Mouse (Mus musculus): ENCODE results near the gene Clns1a. TPM values are rescaled to one million over a fixed set of nuclear protein-coding genes. Genes with fewer than 3 reads are reported as not detected.

The Clns1a gene
- total and polyA plus RNA-seq, 2 experiments from 2014 or later = 90.2 to 157 TPM

DNA sequence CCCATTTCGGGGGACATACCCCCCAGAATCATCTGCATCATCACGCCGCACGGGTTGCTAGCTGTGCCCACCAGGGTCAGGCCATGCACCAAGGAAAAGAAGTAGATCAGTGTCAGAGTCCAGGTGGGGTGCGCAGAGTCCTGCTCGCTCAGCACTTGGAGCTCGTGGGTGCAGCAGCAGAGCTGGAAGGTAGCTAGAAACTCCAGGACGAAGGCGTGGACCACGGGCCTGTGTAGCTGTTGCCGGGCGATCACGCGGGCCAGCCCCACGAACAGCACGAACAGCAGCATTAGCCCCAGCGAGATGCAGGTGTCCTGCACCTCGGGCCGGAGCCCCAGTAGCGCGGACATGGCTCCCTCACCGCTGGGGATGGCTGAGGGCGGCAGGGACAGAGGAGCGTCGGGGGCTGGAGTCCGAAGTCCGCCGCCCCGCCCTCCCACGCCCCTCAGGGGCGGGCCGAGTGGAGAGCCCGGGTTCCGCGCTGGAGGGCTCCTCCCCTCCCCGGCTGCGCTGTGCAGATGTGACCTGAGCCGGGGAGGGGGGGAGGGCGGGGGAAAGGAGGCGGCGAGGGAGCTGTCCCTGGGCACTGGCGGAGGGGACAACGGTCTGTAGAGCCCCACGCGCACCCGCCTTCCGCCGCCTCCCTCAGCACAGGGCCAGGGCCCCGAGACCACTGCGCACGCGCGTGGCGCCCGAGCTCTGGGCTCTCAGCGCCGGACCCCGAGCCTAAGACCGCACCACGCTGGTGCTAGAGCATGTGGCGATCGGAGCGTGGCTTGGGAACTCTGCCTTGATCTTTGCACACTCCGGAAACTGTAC is 41.4 kb downstream of the Clns1a start, which contains the start of gene Aqp11:
Gene Aqp11 (minus strand): TSS at position 652 of the 819 bp plus-strand sequence.
- H3K4me1 ChIP-seq (ENCODE audit: insufficient read depth, low read length) = no peaks in the 10 kb centered on the region
- H3K27me3 ChIP-seq (ENCODE audit: insufficient read depth, low read length) = no peaks in the 10 kb centered on the region
- no peaks in the 10 kb centered on the region for H3K9me3 ChIP-seq (ENCODE audit: low read length)
- no peaks in the 10 kb centered on the region for H3K36me3 ChIP-seq (ENCODE audit: insufficient read depth, low read length)
- H3K4me2 ChIP-seq (ENCODE audit: low read depth, low read length, poor library complexity, severe bottlenecking) = peak within 1 kb of the TSS; percentile 95
- TF ChIP-seq CTCF (IDR thresholded peaks at IDR 0.05) = no peak
- H3K4me3 ChIP-seq (ENCODE audit: low read depth, low read length) = peak within 1 kb of the TSS; percentile 73
- DNase-seq (ENCODE audit: low spot score) (peak; percentile 81), ATAC-seq (ENCODE audit: low FRiP score) (peak; percentile 90)
- WGBS = under 1% methylated on average over 49 of the region's 64 CpGs
- H3K27ac ChIP-seq (ENCODE audit: low read depth, low read length) = no peak within 1 kb of the TSS
- peak within 1 kb of the TSS; percentile 79 for H3K9ac ChIP-seq (replicated peaks; ENCODE audit: low read length, poor library complexity, severe bottlenecking)

DNA sequence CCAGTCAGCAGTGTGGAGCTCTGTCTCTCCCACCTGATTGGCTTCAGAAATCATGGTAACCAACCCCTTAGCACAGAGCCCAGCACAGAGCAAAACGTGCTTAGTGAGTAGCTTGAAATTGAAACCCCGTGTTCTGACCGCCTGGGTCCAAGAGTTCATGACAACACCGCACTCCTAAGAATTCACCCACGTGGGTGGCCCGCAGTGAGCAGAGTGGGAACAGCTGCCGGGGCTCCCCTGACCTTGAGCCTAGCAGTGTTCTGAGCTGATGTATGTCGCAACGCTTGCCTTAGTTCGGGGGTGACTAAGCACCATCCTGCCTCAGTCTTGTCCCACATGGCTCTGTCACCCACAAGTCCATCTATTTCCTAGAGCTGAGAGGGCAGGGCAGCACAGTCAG is 44.5 kb downstream of the Clns1a start:
- no peak for DNase-seq (ENCODE audit: low spot score)
- H3K4me2 ChIP-seq (ENCODE audit: low read depth, low read length, poor library complexity, severe bottlenecking) = no peak overlapping the region
- ATAC-seq (ENCODE audit: low FRiP score) = no peak
- H3K4me3 ChIP-seq (ENCODE audit: low read depth, low read length) = no peak overlapping the region
- no peak for TF ChIP-seq CTCF (IDR thresholded peaks at IDR 0.05)
- H3K27me3 ChIP-seq (ENCODE audit: insufficient read depth, low read length) = no peaks in the 10 kb centered on the region
- H3K27ac ChIP-seq (ENCODE audit: low read depth, low read length) = no peak overlapping the region
- no peak overlapping the region for H3K9ac ChIP-seq (replicated peaks; ENCODE audit: low read length, poor library complexity, severe bottlenecking)
- H3K36me3 ChIP-seq (ENCODE audit: insufficient read depth, low read length) = no peaks in the 10 kb centered on the region
- WGBS = 45% methylated on average over 10 of the region's 10 CpGs
- no peaks in the 10 kb centered on the region for H3K9me3 ChIP-seq (ENCODE audit: low read length)
- H3K4me1 ChIP-seq (ENCODE audit: insufficient read depth, low read length) = no peaks in the 10 kb centered on the region

GRCm38 (mm10) chr7:97741756-97742291 is 45.4 kb downstream of the Clns1a start:
- TF ChIP-seq CTCF (IDR thresholded peaks at IDR 0.05) = no peak
- no peaks in the 10 kb centered on the region for H3K9me3 ChIP-seq (ENCODE audit: low read length)

DNA sequence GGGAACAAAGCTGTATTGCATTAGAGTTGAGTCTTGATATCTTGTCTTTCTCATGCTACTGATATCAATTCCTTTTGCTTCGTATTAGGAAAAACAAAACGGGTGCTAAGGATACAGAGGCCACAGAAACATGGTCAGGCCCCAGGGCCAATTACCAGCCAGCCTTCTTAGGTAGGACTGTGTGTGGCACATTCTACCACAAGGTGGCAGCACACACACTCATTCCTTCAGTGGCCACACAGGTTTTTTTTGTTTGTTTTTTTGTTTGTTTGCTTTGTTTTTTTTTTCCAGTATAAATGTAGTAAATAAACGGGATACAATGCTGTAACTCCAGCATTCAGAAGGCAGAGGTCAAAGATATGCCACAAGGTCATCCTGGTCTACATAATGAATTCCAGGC is 48.9 kb downstream of the Clns1a start:
- Histone ChIP-seq H3K27me3 (ENCODE audit: insufficient read depth, low read length) (no peaks in the 10 kb centered on the region), H3K9me3 (ENCODE audit: low read length) (no peaks in the 10 kb centered on the region), H3K4me3 (ENCODE audit: low read depth, low read length) (no peak overlapping the region), H3K4me1 (ENCODE audit: insufficient read depth, low read length) (no peaks in the 10 kb centered on the region), H3K9ac (replicated peaks; ENCODE audit: low read length, poor library complexity, severe bottlenecking) (no peak overlapping the region), H3K27ac (ENCODE audit: low read depth, low read length) (no peak overlapping the region), H3K36me3 (ENCODE audit: insufficient read depth, low read length) (no peaks in the 10 kb centered on the region), H3K4me2 (ENCODE audit: low read depth, low read length, poor library complexity, severe bottlenecking) (no peak overlapping the region)
- ATAC-seq (ENCODE audit: low FRiP score) (no peak), DNase-seq (ENCODE audit: low spot score) (peak; percentile 85)
- peak; percentile 93 for TF ChIP-seq CTCF (IDR thresholded peaks at IDR 0.05)
- 14% methylated on average over 3 of the region's 3 CpGs for WGBS

More at GRCm38 (mm10) chr7:97741756-97742291, 45.4 kb downstream of the Clns1a start:
- no peak overlapping the region for H3K27ac ChIP-seq (ENCODE audit: low read depth, low read length)
- WGBS = 9% methylated on average over 1 of the region's 1 CpGs
- H3K4me1 ChIP-seq (ENCODE audit: insufficient read depth, low read length) = no peaks in the 10 kb centered on the region
- DNase-seq (ENCODE audit: low spot score) (no peak), ATAC-seq (ENCODE audit: low FRiP score) (no peak)
- no peak overlapping the region for H3K4me2 ChIP-seq (ENCODE audit: low read depth, low read length, poor library complexity, severe bottlenecking)
- no peak overlapping the region for H3K4me3 ChIP-seq (ENCODE audit: low read depth, low read length)
- H3K36me3 ChIP-seq (ENCODE audit: insufficient read depth, low read length) = no peaks in the 10 kb centered on the region
- H3K9ac ChIP-seq (replicated peaks; ENCODE audit: low read length, poor library complexity, severe bottlenecking) = no peak overlapping the region
- no peaks in the 10 kb centered on the region for H3K27me3 ChIP-seq (ENCODE audit: insufficient read depth, low read length)

- no peaks in the 10 kb centered on the region for H3K36me3 ChIP-seq (ENCODE audit: insufficient read depth, low read length)
- no peak overlapping the region for H3K4me3 ChIP-seq (ENCODE audit: low read depth, low read length)
- no peaks in the 10 kb centered on the region for H3K27me3 ChIP-seq (ENCODE audit: insufficient read depth, low read length)
- ATAC-seq (ENCODE audit: low FRiP score) = no peak
- peak; percentile 8; the same call in 1 of the 2 replicates for TF ChIP-seq CTCF (IDR thresholded peaks at IDR 0.05)
- H3K9me3 ChIP-seq (ENCODE audit: low read length) = no peaks in the 10 kb centered on the region
- H3K27ac ChIP-seq (ENCODE audit: low read depth, low read length) = no peak overlapping the region
- H3K4me2 ChIP-seq (ENCODE audit: low read depth, low read length, poor library complexity, severe bottlenecking) = no peak overlapping the region
- WGBS = 78% methylated on average over 4 of the region's 4 CpGs
- H3K9ac ChIP-seq (replicated peaks; ENCODE audit: low read length, poor library complexity, severe bottlenecking) = no peak overlapping the region
- no peaks in the 10 kb centered on the region for H3K4me1 ChIP-seq (ENCODE audit: insufficient read depth, low read length)
- no peak for DNase-seq (ENCODE audit: low spot score)
Measured at GRCm38 (mm10) chr7:97747176-97747707, 50.8 kb downstream of the Clns1a start.
